23 mouse cellular contexts compared by ENCODE assay signal in the genomic region with DNA sequence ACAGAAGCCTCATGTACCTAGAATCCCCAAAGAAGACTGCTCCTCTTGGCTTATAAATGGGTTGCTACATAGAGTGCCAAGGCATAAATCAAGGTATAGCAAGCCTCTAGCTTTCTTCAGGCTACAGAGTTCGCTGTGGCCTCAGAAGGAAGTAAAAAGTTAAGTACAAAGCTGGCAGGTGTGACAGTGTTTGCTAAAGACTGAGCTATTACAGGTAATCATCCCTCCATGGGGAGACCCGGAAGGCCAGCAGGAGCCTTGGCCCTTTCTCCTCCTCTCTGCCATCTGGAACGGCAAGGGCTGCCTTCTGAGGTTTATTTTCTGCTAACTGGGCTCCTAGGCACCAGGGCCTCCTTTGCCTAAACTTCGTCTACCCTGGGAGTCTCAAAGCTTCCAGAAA. TPM values are rescaled to one million over a fixed set of nuclear protein-coding genes. Genes with fewer than 3 reads are reported as not detected.
A peak's percentile ranks its signal among the peaks of the same experiment; 100 is the strongest.
DNase-seq lines count a peak whose midpoint lies in the region; ATAC-seq lines count a peak whose summit lies in the region.
"Had no signal": no experiment of that assay in that cellular context is flagged by ENCODE, and none has a peak within 500 bp of the region (broad histone marks: within the 10 kb centered on the region; RNA-seq: fewer than 3 reads in every experiment).

No protein-coding gene starts in this region.

- DNase-seq in cerebellum, adult 9-10 months: peak; percentile 21
- DNase-seq in fat pad, adult 2 months (ENCODE audit: extremely low read depth, low read depth, low spot score): peak; percentile 55
- no peak for DNase-seq in urinary bladder, postnatal 10 days (ENCODE audit: low spot score)
- DNase-seq in midbrain, embryonic 14.5 days: no peak
- DNase-seq: adrenal gland, postnatal 25 days; B cell, adult 2 months; forebrain, postnatal 0 days; heart, postnatal 14 days; kidney, adult 18-20 months; kidney, postnatal 25 days; lung, embryonic 14.5 days; lung, postnatal 14 days; right cerebral cortex, postnatal 25 days; spleen, adult 18-20 months; thymus, postnatal 4 days had no signal

- H3K27ac ChIP-seq in brown adipose tissue, adult 24 weeks (replicated peaks; ENCODE audit: low read depth, low read length): 0 out of 2 replicates have a peak overlapping the region, but pooled peaks have one; percentile 31
- no peak overlapping the region for H3K27ac ChIP-seq in stomach, embryonic 16.5 days (ENCODE audit: low read length)
- H3K27ac ChIP-seq in midbrain, embryonic 14.5 days (replicated peaks; ENCODE audit: low read depth, low read length): no peak overlapping the region
- H3K27ac ChIP-seq: embryonic facial prominence, embryonic 13.5 days; forebrain, embryonic 12.5 days; kidney, embryonic 15.5 days; limb, embryonic 12.5 days; liver, embryonic 15.5 days had no signal

- WGBS in stomach, embryonic 16.5 days: 58% methylated on average over 4 of the region's 4 CpGs
- WGBS in midbrain, embryonic 14.5 days: 77% methylated on average over 4 of the region's 4 CpGs

- no peaks in the 10 kb centered on the region for H3K27me3 ChIP-seq in stomach, embryonic 16.5 days (ENCODE audit: control insufficient read depth, insufficient read depth, low read length)
- H3K27me3 ChIP-seq in midbrain, embryonic 14.5 days (ENCODE audit: control insufficient read depth, insufficient read depth, low read length): no peaks in the 10 kb centered on the region
- H3K27me3 ChIP-seq: embryonic facial prominence, embryonic 13.5 days; kidney, embryonic 15.5 days; liver, embryonic 15.5 days had no signal

- H3K9ac ChIP-seq in stomach, embryonic 16.5 days (ENCODE audit: low read length): no peak overlapping the region
- H3K9ac ChIP-seq in midbrain, embryonic 14.5 days (replicated peaks; ENCODE audit: low read length): no peak overlapping the region
- H3K9ac ChIP-seq: embryonic facial prominence, embryonic 13.5 days; forebrain, embryonic 12.5 days; forebrain, postnatal 0 days; kidney, embryonic 15.5 days; limb, embryonic 12.5 days; liver, embryonic 15.5 days; lung, embryonic 14.5 days had no signal

- peak; percentile 25; the same call in 1 of the 2 replicates for ATAC-seq in stomach, embryonic 16.5 days (ENCODE audit: insufficient read depth, low FRiP score)
- no peak for ATAC-seq in midbrain, embryonic 14.5 days (ENCODE audit: low FRiP score, low TSS enrichment)
- ATAC-seq: forebrain, postnatal 0 days; midbrain, embryonic 16.5 days had no signal

- no peaks in the 10 kb centered on the region for H3K9me3 ChIP-seq in stomach, embryonic 16.5 days (replicated peaks; ENCODE audit: control insufficient read depth, low read length)
- H3K9me3 ChIP-seq in midbrain, embryonic 14.5 days (ENCODE audit: control insufficient read depth, low read length): no peaks in the 10 kb centered on the region
- H3K9me3 ChIP-seq: embryonic facial prominence, embryonic 13.5 days; forebrain, embryonic 12.5 days; kidney, embryonic 15.5 days; limb, embryonic 12.5 days; liver, embryonic 15.5 days had no signal

- peaks cover 7% of the 10 kb centered on the region; the same call in 1 of the 2 replicates for H3K4me1 ChIP-seq in brown adipose tissue, adult 24 weeks (ENCODE audit: control insufficient read depth, insufficient read depth, insufficient read length, low read length)
- H3K4me1 ChIP-seq in stomach, embryonic 16.5 days (ENCODE audit: control insufficient read depth, insufficient read depth, low read length): peaks cover 9% of the 10 kb centered on the region; the same call in 1 of the 2 replicates
- no peaks in the 10 kb centered on the region for H3K4me1 ChIP-seq in midbrain, embryonic 14.5 days (ENCODE audit: control insufficient read depth, insufficient read depth, low read length)

- H3K4me2 ChIP-seq in stomach, embryonic 16.5 days (ENCODE audit: low read depth, low read length): no peak overlapping the region
- no peak overlapping the region for H3K4me2 ChIP-seq in midbrain, embryonic 14.5 days (ENCODE audit: low read length)
- H3K4me2 ChIP-seq: embryonic facial prominence, embryonic 13.5 days; forebrain, embryonic 12.5 days; kidney, embryonic 15.5 days; limb, embryonic 12.5 days; liver, embryonic 15.5 days; lung, embryonic 14.5 days had no signal

- no peaks in the 10 kb centered on the region for H3K36me3 ChIP-seq in stomach, embryonic 16.5 days (ENCODE audit: control insufficient read depth, insufficient read depth, low read length)
- no peaks in the 10 kb centered on the region for H3K36me3 ChIP-seq in midbrain, embryonic 14.5 days (ENCODE audit: control insufficient read depth, insufficient read depth, low read length)
- H3K36me3 ChIP-seq: embryonic facial prominence, embryonic 13.5 days; forebrain, embryonic 12.5 days; kidney, embryonic 15.5 days; limb, embryonic 12.5 days; liver, embryonic 15.5 days had no signal

- no peak overlapping the region for H3K4me3 ChIP-seq in brown adipose tissue, adult 24 weeks (ENCODE audit: insufficient read depth, low read depth, low read length)
- H3K4me3 ChIP-seq in stomach, embryonic 16.5 days (replicated peaks; ENCODE audit: low read length): no peak overlapping the region
- H3K4me3 ChIP-seq in midbrain, embryonic 14.5 days (replicated peaks; ENCODE audit: low read depth, low read length): no peak overlapping the region
- H3K4me3 ChIP-seq: embryonic facial prominence, embryonic 13.5 days; forebrain, embryonic 12.5 days; kidney, embryonic 15.5 days; limb, embryonic 12.5 days; liver, embryonic 15.5 days had no signal

RNA-seq across cellular contexts. Expression of gene Asah2, which starts 3.8 kb away (rescaled TPM):
- 9.8 and 12.0 TPM in 2 replicates for polyA plus RNA-seq in brown adipose tissue, adult 24 weeks (2012; ENCODE audit: insufficient read depth, insufficient read length, missing spikeins)
- polyA plus RNA-seq in stomach, embryonic 16.5 days (2015; fragmentation: Nextera tagmentation; extraction: Ambion mirVana): 2.4 and 2.5 TPM in 2 replicates
- polyA plus RNA-seq in midbrain, embryonic 14.5 days (2014; fragmentation: Nextera tagmentation; extraction: Ambion mirVana): 0.35 and 0.71 TPM in 2 replicates

Comparison
In these comparisons a context has a peak if more than half of its experiments do, and no peak if none do; other contexts are left out.
1. DNase-seq: peak in cerebellum, adult 9-10 months (single experiment) and fat pad, adult 2 months (single experiment); none in urinary bladder, postnatal 10 days (single experiment) and midbrain, embryonic 14.5 days (single experiment).